Mouse (Mus musculus) adrenal gland, postnatal 4 days (tissue): ENCODE measurements around the gene Reep6. TPM values are rescaled to one million over a fixed set of nuclear protein-coding genes. Genes with fewer than 3 reads are reported as not detected.

Source experiments
- DNase-seq, 2 experiments: peaks; one replicate each; pipeline ENCODE4 v3.0.0; 2021 to 2022; ENCODE audit warnings: low spot score in 2 of 2, mixed read lengths in 2 of 2
- total RNA-seq, 2 experiments: library from RNA; stranded (reverse); gene quantifications; 2 replicates each; pipeline ENCODE4 v1.2.3; 2021

The Reep6 gene
- total RNA-seq, 2 experiments from 2014 or later = 13.1 to 26.7 TPM

DNA sequence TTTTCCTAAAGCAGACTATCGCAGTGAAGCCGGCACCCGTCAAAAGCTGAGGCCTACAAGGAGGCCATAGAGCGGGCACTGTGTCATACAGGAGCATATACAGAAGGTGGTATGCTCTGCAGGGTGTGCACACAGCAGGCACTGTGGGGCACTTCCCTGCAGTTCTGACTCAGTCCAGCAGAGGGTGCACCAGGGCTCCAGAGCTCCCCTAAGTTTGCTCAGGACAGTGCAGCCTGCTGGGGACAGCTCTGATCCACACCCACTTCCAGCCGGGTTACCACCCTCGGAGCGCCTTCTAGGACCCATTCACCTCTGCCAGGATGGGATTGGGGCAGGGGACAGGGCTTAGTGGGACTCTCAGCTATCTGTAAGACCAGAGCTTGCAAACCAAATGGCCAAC is 20.5 kb downstream of the Reep6 start:
- peak; percentile 78 to 79 for DNase-seq

DNA sequence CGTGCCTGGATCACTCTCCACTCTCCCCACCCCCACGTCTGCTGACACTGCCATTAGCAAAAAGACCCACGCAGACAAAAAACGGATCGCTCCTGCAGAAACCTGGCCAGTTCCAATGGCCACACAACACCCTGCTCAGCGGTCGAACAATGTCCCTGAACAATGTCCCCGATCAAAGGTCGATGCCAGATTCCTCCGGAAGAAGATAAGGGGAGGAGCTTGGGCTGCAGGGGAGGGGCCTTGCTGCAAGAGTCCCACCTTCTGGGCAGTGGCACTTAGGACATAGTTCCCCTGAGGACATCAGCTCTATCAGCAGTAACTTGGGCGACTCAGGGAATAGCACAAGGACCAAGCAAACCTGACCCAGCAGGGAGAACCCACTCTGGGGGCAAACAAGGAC is 22.1 kb downstream of the Reep6 start:
- DNase-seq = no peak

DNA sequence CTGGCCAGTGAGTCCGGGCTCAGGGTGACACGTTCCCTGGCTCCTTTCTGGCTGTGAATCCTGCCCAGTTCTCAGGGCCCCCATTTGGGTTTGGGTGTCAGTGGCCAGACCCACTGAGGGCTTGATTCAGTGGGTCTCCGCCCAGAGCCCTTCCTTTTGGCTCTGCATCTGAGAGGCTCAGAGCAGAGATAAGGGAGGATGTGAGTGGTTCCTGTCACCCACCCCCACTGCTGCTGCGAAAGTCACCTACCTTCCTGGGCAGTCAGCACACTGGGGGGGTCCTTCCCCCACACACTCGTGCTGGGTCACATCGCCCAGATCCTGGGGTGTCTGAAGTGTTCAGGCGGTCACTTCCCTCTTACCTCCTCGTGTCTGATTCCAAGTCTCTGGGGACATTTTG is 23.0 kb downstream of the Reep6 start:
- no peak for DNase-seq

DNA sequence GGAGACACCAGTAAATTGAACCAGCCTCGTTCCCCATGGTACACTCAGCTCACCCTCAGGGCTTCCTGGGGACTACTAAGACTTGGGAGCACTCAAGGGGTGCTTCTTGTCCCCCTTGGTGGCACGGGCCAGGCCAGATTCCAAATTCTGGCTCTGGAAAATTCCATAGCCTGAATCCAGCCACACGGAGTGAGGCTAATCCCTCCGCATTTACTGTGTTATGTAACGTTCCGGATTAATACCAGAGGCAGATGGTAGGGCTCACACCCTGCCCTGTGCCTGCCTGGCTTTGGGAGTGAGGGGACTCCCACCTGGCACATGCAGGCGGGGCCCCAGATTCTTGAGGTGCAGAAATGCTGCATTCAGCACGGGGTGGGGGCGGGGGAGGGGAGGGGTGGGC is 25.7 kb downstream of the Reep6 start:
- no peak for DNase-seq

DNA sequence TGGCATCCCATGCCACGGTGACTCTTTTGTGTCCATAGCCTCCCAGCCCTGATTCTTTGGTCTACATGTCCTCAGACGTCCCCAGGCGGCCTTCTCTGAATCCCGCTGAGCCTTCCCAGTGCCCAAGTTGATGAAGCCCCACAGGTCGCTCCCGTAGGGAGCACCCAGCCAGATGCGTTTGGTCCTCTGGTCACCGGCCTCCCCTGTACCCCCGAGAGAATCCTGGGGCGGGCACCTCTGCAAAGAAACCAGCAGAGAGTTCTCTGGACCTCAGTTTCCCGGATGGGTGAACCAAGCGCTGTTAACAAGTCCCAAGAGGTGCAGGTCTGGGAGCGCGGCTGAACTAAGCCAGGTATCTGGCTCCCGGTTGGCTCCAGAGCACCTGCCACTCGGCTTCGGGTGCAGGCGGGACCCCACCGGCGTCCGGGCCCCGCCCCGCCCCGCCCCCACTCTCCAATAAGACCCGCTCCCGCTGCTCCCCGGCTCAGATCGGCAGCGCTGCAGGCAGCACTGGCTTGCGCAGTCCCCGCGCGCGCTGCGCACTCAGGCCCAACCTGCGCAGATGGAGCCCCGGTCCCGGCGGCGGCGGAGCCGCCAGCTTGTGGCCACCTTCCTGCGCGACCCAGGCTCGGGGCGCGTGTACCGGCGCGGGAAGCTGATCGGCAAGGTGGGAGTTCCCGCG is 26.4 kb downstream of the Reep6 start, which contains the start of gene Plk5:
Gene Plk5 (plus strand): TSS at position 459 of the 682 bp plus-strand sequence.
- DNase-seq = no peak

- no peak for DNase-seq
Observed at GRCm38 (mm10) chr10:80356737-80357136, 27.0 kb downstream of the Reep6 start.

DNA sequence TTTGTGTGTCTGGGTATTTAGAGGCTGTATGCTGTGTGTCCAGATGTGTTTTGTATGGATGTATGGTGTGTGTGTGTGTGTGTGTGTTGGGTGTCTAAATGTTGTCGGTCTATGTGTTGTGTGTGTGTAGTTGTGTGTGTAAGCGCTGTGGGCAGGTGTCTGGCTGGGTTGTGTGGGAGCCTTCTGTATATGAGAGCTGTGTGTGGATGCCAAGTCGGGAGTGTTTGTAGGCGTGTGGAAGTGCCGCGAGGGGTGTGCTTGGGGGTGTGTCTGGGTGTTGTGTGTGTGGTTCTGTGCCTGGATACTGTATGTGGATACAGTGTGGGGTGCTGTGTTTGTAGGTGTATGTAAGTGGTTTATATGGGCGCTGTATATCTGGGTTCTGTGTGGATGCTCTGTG is 27.6 kb downstream of the Reep6 start:
- no peak for DNase-seq

DNA sequence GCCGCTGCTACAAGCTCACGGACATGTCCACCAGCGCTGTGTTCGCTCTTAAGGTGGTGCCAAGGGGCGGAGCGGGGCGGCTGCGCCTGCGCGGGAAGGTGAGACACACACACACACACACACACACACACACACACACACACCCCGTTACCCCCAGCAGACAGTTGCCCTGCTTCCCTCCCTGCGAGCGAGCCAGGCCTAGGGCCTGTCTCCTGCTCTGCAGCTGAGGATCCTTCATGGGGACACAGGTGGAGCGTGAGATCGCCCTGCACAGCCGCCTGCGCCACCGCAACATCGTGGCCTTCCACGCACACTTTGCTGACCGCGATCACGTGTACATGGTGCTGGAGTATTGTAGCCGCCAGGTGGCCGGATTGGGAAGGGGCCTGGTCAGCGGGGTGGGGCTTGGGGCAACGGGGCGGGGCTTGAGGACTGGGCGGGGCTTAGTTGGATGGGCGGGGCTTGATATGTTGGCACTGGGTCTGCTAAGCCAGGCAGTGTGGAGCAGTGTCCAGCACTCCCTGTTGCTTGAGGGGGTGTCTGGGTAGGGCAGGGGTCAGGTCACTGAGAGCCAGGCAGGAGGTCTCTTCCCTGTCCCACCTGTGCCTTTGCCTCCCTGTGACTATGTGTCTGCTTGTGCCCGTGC is 28.4 kb downstream of the Reep6 start:
- DNase-seq = no peak

GRCm38 (mm10) chr10:80363734-80364133 is 34.0 kb downstream of the Reep6 start:
- DNase-seq = no peak

- no peak for DNase-seq
Observed at GRCm38 (mm10) chr10:80365736-80366135, 36.0 kb downstream of the Reep6 start.

DNA sequence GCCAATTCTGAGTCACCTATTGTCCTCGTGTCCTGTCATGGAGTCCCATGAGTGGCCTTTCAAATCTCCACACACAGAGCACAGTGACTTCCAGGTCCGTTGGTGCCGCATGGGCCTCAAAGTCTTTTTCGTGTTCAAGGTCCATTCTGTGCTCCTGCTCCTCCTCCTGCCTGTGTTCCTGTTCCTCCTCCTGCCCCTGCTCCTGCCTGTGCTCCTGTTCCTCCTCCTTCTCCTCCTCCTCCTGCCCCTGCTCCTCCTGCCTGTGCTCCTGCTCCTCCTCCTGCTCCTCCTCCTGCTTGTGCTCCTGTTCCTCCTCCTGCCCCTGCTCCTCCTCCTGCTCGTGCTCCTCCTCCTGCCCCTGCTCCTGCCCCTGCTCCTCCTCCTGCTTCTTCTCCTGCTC is 38.2 kb downstream of the Reep6 start:
- DNase-seq = no peak

DNA sequence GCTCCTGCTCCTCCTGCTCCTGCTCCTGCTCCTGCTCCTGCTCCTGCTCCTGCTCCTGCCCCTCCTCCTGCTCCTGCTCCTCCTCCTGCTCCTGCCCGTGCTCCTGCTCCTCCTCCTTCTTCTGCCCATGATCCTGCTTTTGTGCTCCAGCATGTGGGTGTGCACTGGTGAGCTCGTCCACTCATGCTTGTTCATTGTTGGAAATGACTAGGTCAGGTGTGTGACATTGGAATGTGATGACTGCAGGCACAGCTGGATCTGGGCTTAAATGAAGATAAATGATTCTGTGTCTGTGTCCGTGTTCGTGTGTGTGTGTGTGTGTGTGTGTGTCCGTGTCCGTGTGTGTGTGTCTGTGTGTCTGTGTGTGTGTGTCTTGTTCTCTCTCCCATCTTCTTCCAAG is 38.6 kb downstream of the Reep6 start:
- DNase-seq = no peak

DNA sequence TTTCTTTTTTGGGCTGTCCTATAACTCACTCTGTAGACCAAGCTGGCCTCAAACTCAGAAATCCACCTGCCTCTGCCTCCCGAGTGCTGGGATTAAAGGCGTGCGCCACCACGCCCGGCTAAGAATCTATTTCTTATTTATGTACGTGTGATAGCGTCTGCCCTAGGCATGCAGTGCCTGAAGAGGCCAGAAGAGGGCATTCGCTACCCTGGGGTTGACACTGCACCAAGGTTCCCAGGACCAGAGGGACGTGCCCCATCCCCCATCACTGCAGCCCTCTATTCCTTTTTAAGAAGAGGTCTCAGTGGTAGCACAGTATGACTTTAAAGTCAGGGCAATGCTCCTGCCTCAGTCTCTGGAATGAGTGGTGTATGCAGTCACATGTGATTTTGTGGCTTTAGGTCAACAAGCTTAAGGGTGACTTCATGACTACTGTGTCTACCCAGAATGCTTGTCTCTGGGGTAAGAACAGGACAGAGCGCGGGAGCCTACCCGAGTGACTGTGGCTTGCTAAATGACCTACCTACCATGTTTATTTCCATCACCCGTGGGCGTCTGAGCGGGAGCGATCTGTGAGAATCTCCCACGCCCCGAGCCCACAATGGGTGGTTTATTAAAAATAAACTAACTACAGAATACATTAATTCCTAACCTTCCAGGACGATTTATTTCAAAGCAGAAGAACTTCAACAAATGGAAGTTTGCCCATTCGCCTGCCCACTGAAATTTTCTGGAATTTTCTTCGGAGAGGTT is 40.4 kb downstream of the Reep6 start:
- DNase-seq = no peak

- DNase-seq = no peak
Observed at GRCm38 (mm10) chr10:80371411-80371966, 41.7 kb downstream of the Reep6 start.

DNA sequence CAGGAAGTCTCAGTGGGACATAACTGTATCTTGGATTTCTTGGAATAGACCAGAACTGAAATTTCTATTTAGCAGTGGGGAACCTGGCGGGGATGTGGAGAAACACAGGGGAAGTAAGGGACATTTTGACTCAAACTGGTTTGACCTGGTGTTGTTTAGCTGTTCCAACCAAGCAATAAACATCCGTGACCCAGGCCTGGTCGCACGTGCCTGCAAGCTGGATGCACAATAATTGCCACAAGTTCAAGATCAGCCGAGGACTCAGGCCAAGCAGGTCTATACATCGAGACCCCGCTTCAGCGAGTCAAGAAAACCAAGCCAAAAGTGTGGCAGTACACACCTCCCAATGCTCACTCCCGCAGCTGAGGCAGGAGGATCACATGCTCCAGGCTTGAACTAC is 42.2 kb downstream of the Reep6 start:
- no peak for DNase-seq

DNA sequence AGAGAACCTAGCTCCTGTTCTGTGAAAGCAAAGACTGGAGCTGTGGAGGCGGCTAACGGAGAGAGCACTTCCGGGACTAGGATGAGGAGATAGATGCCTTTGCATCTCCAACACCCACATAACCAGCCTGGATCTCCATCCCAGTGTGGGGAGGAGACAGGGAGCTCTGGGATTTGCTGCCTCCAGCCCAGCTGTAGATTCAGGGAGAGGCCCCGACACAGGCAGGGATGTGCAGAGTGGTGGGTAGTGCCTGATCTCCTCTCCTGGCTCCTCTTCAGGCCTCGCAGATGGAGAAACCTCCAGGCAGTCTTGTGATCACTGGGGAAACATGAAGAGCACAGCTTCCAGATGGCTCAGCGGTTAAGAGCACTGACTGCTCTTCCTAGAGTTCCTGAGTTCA is 43.0 kb downstream of the Reep6 start:
- DNase-seq = no peak

DNA sequence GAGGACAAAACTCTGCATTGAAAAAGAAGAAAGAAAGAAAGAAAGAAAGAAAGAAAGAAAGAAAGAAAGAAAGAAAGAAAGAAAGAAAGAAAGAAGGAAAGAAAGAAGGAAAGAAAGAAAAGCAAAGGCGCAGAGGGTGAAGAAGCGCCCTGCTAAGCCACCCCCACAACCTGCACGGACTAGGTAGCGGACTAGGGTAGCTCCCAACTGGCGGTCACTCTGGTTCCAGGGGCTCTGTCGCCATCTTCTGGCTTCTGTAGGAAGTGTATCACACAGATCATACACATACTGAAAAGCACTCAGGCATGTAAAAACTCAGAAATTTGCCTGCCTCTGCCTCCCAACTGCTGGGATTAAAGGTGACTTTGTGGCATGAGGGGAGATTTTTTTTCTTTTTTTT is 44.3 kb downstream of the Reep6 start:
- DNase-seq = peak in 1 of 2 experiments; percentile 61

DNA sequence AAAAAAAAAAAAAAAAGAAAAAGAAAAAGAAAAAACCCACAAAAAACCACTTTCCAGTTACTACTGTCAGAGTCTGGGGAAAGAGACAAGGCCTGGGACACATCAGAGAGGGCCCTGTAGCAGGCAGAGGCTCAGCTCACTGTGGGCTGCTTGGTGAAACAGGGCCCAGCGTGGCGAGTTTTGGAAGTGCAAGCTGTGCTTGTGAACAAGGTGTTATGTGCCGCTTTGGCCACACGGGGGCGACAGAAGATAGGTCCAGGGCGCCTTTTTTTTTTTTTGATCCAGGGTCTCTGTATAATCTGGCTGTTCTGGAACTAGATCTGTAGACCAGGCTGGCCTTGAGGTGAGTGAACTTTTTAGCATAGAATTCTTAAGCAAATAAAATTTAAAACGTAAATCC is 46.4 kb downstream of the Reep6 start:
- peak; percentile 73 to 91 for DNase-seq

GRCm38 (mm10) chr10:80377716-80378115 is 48.0 kb downstream of the Reep6 start:
- no peak for DNase-seq

- DNase-seq = no peak
Observed at GRCm38 (mm10) chr10:80382641-80383365, 53.0 kb downstream of the Reep6 start.

- no peak for DNase-seq
Observed at GRCm38 (mm10) chr10:80383431-80383830, 53.7 kb downstream of the Reep6 start.
